Mouse (Mus musculus): ENCODE measurements around the gene Syn2. TPM values are rescaled to one million over a fixed set of nuclear protein-coding genes. Genes with fewer than 3 reads are reported as not detected.

Syn2 gene
- total and polyA plus RNA-seq, 3 experiments, result 0.59 to 1.6 (median 1.2) TPM

DNA sequence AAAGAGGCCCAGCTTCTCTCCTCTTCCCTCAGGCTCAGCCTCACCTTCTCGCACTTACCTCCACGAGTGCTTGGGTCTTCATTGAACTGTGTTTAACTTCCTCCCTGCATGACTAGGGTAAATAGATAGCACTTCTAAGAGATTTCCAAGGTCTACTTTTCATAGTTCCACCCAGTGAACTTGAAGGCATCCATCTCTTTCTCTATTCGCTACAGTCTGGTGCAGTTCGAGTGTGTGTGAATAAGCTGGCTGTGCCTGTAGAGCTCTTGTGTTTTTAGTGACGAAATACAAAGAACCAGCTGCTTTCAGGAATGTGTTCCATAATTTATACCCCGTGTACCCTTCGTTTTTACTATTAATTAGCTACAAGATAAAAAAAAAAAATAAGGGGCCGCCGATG is 140.0 kb downstream of the Syn2 start:
- Histone ChIP-seq H3K27ac (ENCODE audit: insufficient read depth, low read depth) (no peak overlapping the region), H3K79me2 (replicated peaks; ENCODE audit: control insufficient read depth, extremely low read depth, insufficient read depth, poor library complexity, severe bottlenecking) (no peaks in the 10 kb centered on the region), H3K4me2 (ENCODE audit: insufficient read depth, low read depth, poor library complexity, severe bottlenecking) (no peak overlapping the region), H3K4me3 (replicated peaks in 1 of 3; ENCODE audit: low read depth in 2 of 3, low read length in 2 of 3, poor library complexity in 1 of 3) (no peak overlapping the region), H3K36me3 (replicated peaks in 1 of 2; ENCODE audit: control insufficient read depth in 1 of 2, insufficient read depth in 1 of 2, low read length in 1 of 2) (no peaks in the 10 kb centered on the region), H3K27me3 (replicated peaks) (no peaks in the 10 kb centered on the region), H3K9me3 (replicated peaks; ENCODE audit: low read length) (no peaks in the 10 kb centered on the region), H3K9ac (ENCODE audit: insufficient read depth, low read depth) (no peak overlapping the region), H3K4me1 (ENCODE audit: control insufficient read depth in 1 of 2, insufficient read depth in 2 of 2) (peaks cover 5 to 31% of the 10 kb centered on the region in 2 experiments; a peak in 3 of 4 replicates)
- no peak for TF ChIP-seq MYC (IDR thresholded peaks at IDR 0.05; ENCODE audit: low read depth, low read length)
- dilution Hi-C loops (cut with MboI; ENCODE audit: extremely low pct_ligation_motif_present, extremely low pct_unique_long_range_greater_than_20kb, low sequenced_read_pairs), result no loop called here
- DNase-seq (ENCODE audit: extremely low read depth), result no peak
- in situ Hi-C loops (cut with MboI; ENCODE audit: low pct_ligation_motif_present, low pct_unique_long_range_greater_than_20kb, low sequenced_read_pairs), result loop anchor here (10.0 to 25.0 kb wide), 2 partner anchors 260 to 337 kb away; no protein-coding TSS in a partner anchor

DNA sequence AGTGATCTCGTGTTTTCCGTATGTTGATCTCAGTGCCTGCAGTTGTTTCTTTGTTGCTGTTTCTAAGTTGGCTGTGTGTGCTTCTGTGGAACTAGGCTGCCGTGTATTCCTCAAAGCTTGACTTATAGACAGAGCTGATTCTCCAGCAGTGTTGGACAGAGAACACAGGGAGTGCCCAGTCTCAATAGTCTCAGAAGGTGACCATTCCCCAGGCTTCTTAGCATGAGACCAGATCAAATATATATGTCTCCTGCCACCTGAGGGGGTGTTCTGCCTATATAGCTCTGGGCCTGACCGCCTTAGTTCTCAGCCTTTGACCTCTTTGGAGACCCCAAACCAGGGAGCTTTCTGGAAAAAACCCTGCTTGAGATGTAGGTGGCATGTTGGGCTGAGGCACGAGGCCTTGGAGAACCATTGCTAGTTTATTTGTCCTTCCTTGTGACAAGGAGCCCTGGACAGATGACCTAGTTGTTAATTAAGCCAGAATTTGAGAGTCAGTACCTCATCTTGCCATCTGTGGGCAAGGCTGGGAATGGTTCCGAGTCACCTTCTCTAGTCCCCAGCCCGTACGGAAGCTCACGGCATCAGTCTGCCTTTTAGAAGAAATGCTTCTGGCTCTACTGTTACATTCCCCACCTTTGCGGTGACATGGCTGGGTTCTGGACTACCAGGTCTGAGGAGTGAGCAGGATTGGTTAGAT is 140.6 kb downstream of the Syn2 start:
- Histone ChIP-seq H3K27me3 (replicated peaks) (no peaks in the 10 kb centered on the region), H3K27ac (ENCODE audit: insufficient read depth, low read depth) (no peak overlapping the region), H3K4me3 (replicated peaks in 1 of 3; ENCODE audit: low read depth in 2 of 3, low read length in 2 of 3, poor library complexity in 1 of 3) (no peak overlapping the region), H3K36me3 (replicated peaks in 1 of 2; ENCODE audit: control insufficient read depth in 1 of 2, insufficient read depth in 1 of 2, low read length in 1 of 2) (no peaks in the 10 kb centered on the region), H3K4me2 (ENCODE audit: insufficient read depth, low read depth, poor library complexity, severe bottlenecking) (no peak overlapping the region), H3K79me2 (replicated peaks; ENCODE audit: control insufficient read depth, extremely low read depth, insufficient read depth, poor library complexity, severe bottlenecking) (no peaks in the 10 kb centered on the region), H3K4me1 (ENCODE audit: control insufficient read depth in 1 of 2, insufficient read depth in 2 of 2) (peaks cover 6 to 36% of the 10 kb centered on the region in 2 experiments; a peak in 3 of 4 replicates), H3K9ac (ENCODE audit: insufficient read depth, low read depth) (no peak overlapping the region), H3K9me3 (replicated peaks; ENCODE audit: low read length) (no peaks in the 10 kb centered on the region)
- in situ Hi-C loops (cut with MboI; ENCODE audit: low pct_ligation_motif_present, low pct_unique_long_range_greater_than_20kb, low sequenced_read_pairs) (loop anchor here (10.0 kb wide), 1 partner anchor 260 kb away; no protein-coding TSS in a partner anchor), dilution Hi-C loops (cut with MboI; ENCODE audit: extremely low pct_ligation_motif_present, extremely low pct_unique_long_range_greater_than_20kb, low sequenced_read_pairs) (no loop called here)
- TF ChIP-seq TCF12 (IDR thresholded peaks at IDR 0.05; ENCODE audit: low read depth, low read length), result no peak
- no peak for TF ChIP-seq MEF2A (IDR thresholded peaks at IDR 0.05; ENCODE audit: borderline replicate concordance, low read depth, low read length)
- TF ChIP-seq ZC3H11A (IDR thresholded peaks at IDR 0.05; ENCODE audit: low read depth, low read length), result no peak
- no peak for TF ChIP-seq MXI1 (IDR thresholded peaks at IDR 0.05; ENCODE audit: low read depth, low read length)
- no peak for TF ChIP-seq HCFC1 (IDR thresholded peaks at IDR 0.05; ENCODE audit: low read depth, low read length)
- no peak for DNase-seq (ENCODE audit: extremely low read depth)

DNA sequence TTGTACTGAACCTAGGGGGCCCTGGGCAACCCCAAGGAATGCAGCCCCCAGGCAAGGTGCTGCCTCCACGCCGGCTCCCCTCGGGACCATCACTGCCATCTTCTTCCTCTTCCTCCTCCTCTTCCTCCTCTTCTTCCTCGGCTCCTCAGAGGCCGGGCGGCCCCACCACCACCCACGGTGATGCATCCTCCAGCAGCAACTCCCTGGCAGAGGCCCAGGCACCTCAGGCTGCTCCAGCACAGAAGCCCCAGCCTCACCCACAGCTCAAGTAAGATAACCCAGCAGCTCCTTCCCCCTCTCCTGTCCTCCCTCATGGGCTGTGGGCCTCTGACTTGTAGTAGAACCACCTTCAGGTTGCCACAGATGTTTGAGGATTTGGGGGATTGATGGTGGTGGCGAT is 143.4 kb downstream of the Syn2 start:
- DNase-seq (ENCODE audit: extremely low read depth), result no peak
- H3K9me3 ChIP-seq (replicated peaks; ENCODE audit: low read length), result no peaks in the 10 kb centered on the region
- dilution Hi-C loops (cut with MboI; ENCODE audit: extremely low pct_ligation_motif_present, extremely low pct_unique_long_range_greater_than_20kb, low sequenced_read_pairs) (no loop called here), in situ Hi-C loops (cut with MboI; ENCODE audit: low pct_ligation_motif_present, low pct_unique_long_range_greater_than_20kb, low sequenced_read_pairs) (loop anchor here (10.0 kb wide), 1 partner anchor 257 kb away; no protein-coding TSS in a partner anchor)
- H3K36me3 ChIP-seq (replicated peaks in 1 of 2; ENCODE audit: control insufficient read depth in 1 of 2, insufficient read depth in 1 of 2, low read length in 1 of 2), result no peaks in the 10 kb centered on the region
- H3K4me2 ChIP-seq (ENCODE audit: insufficient read depth, low read depth, poor library complexity, severe bottlenecking), result no peak overlapping the region
- H3K27me3 ChIP-seq (replicated peaks), result no peaks in the 10 kb centered on the region
- H3K9ac ChIP-seq (ENCODE audit: insufficient read depth, low read depth), result no peak overlapping the region
- H3K4me3 ChIP-seq (replicated peaks in 1 of 3; ENCODE audit: low read depth in 2 of 3, low read length in 2 of 3, poor library complexity in 1 of 3), result no peak overlapping the region
- TF ChIP-seq TCF12 (IDR thresholded peaks at IDR 0.05; ENCODE audit: low read depth, low read length) (no peak), IRF4 (IDR thresholded peaks at IDR 0.05; ENCODE audit: low read depth, low read length) (no peak), EP300 (IDR thresholded peaks at IDR 0.05; ENCODE audit: low read length) (no peak), JUN (IDR thresholded peaks at IDR 0.05; ENCODE audit: insufficient read depth, low read depth, low read length) (no peak), CTCF (conservative IDR thresholded peaks at IDR 0.05 in 1 of 2, IDR thresholded peaks at IDR 0.05 in 1 of 2; ENCODE audit: low read depth in 2 of 2, low read length in 2 of 2) (no peak), ELF1 (IDR thresholded peaks at IDR 0.05; ENCODE audit: low read depth, low read length) (no peak), SMC3 (IDR thresholded peaks at IDR 0.05; ENCODE audit: low read depth, low read length) (no peak), ZC3H11A (IDR thresholded peaks at IDR 0.05; ENCODE audit: low read depth, low read length) (no peak), JUND (conservative IDR thresholded peaks at IDR 0.05; ENCODE audit: low read depth, low read length) (no peak), RCOR1 (conservative IDR thresholded peaks at IDR 0.05; ENCODE audit: low read depth, low read length) (no peak), POLR2AphosphoS2 (IDR thresholded peaks at IDR 0.05; ENCODE audit: low read depth, low read length) (no peak), RAD21 (IDR thresholded peaks at IDR 0.05; ENCODE audit: low read depth, low read length) (no peak), MYC (IDR thresholded peaks at IDR 0.05; ENCODE audit: low read depth, low read length) (no peak), PAX5 (IDR thresholded peaks at IDR 0.05; ENCODE audit: low read length) (no peak), ZNF384 (IDR thresholded peaks at IDR 0.05; ENCODE audit: low read depth, low read length) (no peak)
- peaks cover 13 to 40% of the 10 kb centered on the region in 2 experiments for H3K4me1 ChIP-seq (ENCODE audit: control insufficient read depth in 1 of 2, insufficient read depth in 2 of 2)
- no peaks in the 10 kb centered on the region for H3K79me2 ChIP-seq (replicated peaks; ENCODE audit: control insufficient read depth, extremely low read depth, insufficient read depth, poor library complexity, severe bottlenecking)
- H3K27ac ChIP-seq (ENCODE audit: insufficient read depth, low read depth), result no peak overlapping the region
